In the genomic region with DNA sequence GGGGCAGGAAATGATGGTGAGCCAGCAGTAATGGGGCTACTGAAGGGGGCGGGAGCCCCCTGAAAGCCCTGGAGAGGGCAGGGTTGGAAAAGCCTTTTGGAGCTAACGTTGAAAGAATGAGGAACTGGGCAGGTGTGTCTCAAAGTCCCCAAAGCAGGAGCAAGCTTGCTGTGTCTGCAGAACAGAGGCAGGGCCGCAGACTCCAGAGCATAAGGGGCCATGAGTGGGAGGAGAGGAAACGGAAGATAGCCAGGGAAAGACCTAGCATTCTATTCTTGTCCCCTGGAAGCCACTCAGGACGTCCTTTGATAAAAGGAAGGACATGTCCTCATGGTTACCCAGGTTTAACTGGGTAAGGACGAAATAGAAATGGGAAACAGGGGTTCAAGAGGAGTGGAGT, we compare ENCODE assay signal across 13 mouse cellular contexts. TPM values are rescaled to one million over a fixed set of nuclear protein-coding genes. Genes with fewer than 3 reads are reported as not detected.
A peak's percentile ranks its signal among the peaks of the same experiment; 100 is the strongest.
DNase-seq lines count a peak whose midpoint lies in the region; ATAC-seq and TF ChIP-seq lines count a peak whose summit lies in the region.
"Had no signal": no experiment of that assay in that cellular context is flagged by ENCODE, and none has a peak within 500 bp of the region (broad histone marks: within the 10 kb centered on the region; RNA-seq: fewer than 3 reads in every experiment).

No protein-coding gene starts in this region.

- no peaks in the 10 kb centered on the region for H3K36me3 ChIP-seq in lung, embryonic 14.5 days (ENCODE audit: insufficient read depth)
- H3K36me3 ChIP-seq in heart, embryonic 12.5 days, result no peaks in the 10 kb centered on the region
- no peaks in the 10 kb centered on the region for H3K36me3 ChIP-seq in limb, embryonic 13.5 days
- H3K36me3 ChIP-seq: hindbrain, embryonic 12.5 days had no signal

- DNase-seq in heart, adult 11 months, result peak; percentile 97
- DNase-seq in heart, postnatal 25 days (ENCODE audit: low spot score), result no peak
- DNase-seq in lung, embryonic 14.5 days, result no peak
- no peak for DNase-seq in lung, postnatal 4 days
- no peak for DNase-seq in left cerebral cortex, postnatal 10 days (ENCODE audit: extremely low spot score in 1 of 2, low spot score in 2 of 2)
- no peak for DNase-seq in adrenal gland, postnatal 14 days
- DNase-seq: cerebellum, adult 9-10 months; left cerebral cortex, postnatal 4 days; spleen, adult 18-20 months had no signal

- no peak overlapping the region for H3K4me2 ChIP-seq in lung, embryonic 14.5 days
- H3K4me2 ChIP-seq in heart, embryonic 12.5 days, result peak overlapping the region; percentile 1; the same call in 1 of the 2 replicates
- no peak overlapping the region for H3K4me2 ChIP-seq in limb, embryonic 13.5 days (replicated peaks)
- H3K4me2 ChIP-seq: hindbrain, embryonic 12.5 days had no signal

- H3K27ac ChIP-seq in lung, embryonic 14.5 days (ENCODE audit: low read depth), result peak overlapping the region; percentile 46
- peak overlapping the region; percentile 51; the same call in 1 of the 2 replicates for H3K27ac ChIP-seq in heart, embryonic 12.5 days (ENCODE audit: poor library complexity, severe bottlenecking)
- H3K27ac ChIP-seq in limb, embryonic 13.5 days, result peak overlapping the region; percentile 22; the same call in 1 of the 2 replicates
- H3K27ac ChIP-seq: hindbrain, embryonic 12.5 days had no signal

- H3K9me3 ChIP-seq in lung, embryonic 14.5 days (ENCODE audit: low read depth, low read length), result no peaks in the 10 kb centered on the region
- no peaks in the 10 kb centered on the region for H3K9me3 ChIP-seq in heart, embryonic 12.5 days (replicated peaks)
- H3K9me3 ChIP-seq in limb, embryonic 13.5 days, result no peaks in the 10 kb centered on the region
- H3K9me3 ChIP-seq: hindbrain, embryonic 12.5 days had no signal

- TF ChIP-seq CTCF in lung, embryonic 14.5 days (IDR thresholded peaks at IDR 0.05; ENCODE audit: low read depth), result no peak

- 42% methylated on average over 6 of the region's 6 CpGs for WGBS in lung, embryonic 14.5 days
- 24% methylated on average over 6 of the region's 6 CpGs for WGBS in heart, embryonic 12.5 days
- WGBS in limb, embryonic 13.5 days, result 50% methylated on average over 6 of the region's 6 CpGs

- ATAC-seq in lung, embryonic 14.5 days (ENCODE audit: insufficient read depth), result no peak
- no peak for ATAC-seq in heart, embryonic 12.5 days (ENCODE audit: insufficient number of reproducible peaks, low FRiP score)
- ATAC-seq in limb, embryonic 13.5 days (ENCODE audit: low FRiP score, low read depth), result no peak

- H3K9ac ChIP-seq in lung, embryonic 14.5 days, result no peak overlapping the region; the same call in 1 of the 2 replicates
- no peak overlapping the region for H3K9ac ChIP-seq in heart, embryonic 12.5 days
- H3K9ac ChIP-seq in limb, embryonic 13.5 days, result no peak overlapping the region
- H3K9ac ChIP-seq: hindbrain, embryonic 12.5 days had no signal

- intact Hi-C loops in heart, postnatal 25 days (cut with DNase I), result no loop called here
- intact Hi-C loops in left cerebral cortex, postnatal 10 days (cut with DNase I), result no loop called here

- H3K27me3 ChIP-seq in lung, embryonic 14.5 days (ENCODE audit: insufficient read depth, low read length), result no peaks in the 10 kb centered on the region
- H3K27me3 ChIP-seq in heart, embryonic 12.5 days (replicated peaks), result 0 out of 2 replicates have a peak, but pooled peaks cover under 1% of the 10 kb centered on the region
- H3K27me3 ChIP-seq in limb, embryonic 13.5 days, result no peaks in the 10 kb centered on the region

- no peaks in the 10 kb centered on the region for H3K4me1 ChIP-seq in lung, embryonic 14.5 days (ENCODE audit: insufficient read depth)
- H3K4me1 ChIP-seq in heart, embryonic 12.5 days (replicated peaks), result peaks cover 38% of the 10 kb centered on the region
- peaks cover 11% of the 10 kb centered on the region for H3K4me1 ChIP-seq in limb, embryonic 13.5 days

- no peak overlapping the region for H3K4me3 ChIP-seq in lung, embryonic 14.5 days (ENCODE audit: low read depth, low read length)
- no peak overlapping the region for H3K4me3 ChIP-seq in heart, embryonic 12.5 days
- H3K4me3 ChIP-seq in limb, embryonic 13.5 days, result no peak overlapping the region
- H3K4me3 ChIP-seq: hindbrain, embryonic 12.5 days had no signal

RNA-seq across cellular contexts. Expression of gene Tent5b, which starts 16.7 kb away (rescaled TPM):
- 1 to 10 TPM; 2.5 to 4.0 TPM for total RNA-seq in heart, postnatal 25 days (2021)
- 0.41 and 0.42 TPM in 2 replicates for polyA plus RNA-seq in lung, embryonic 14.5 days (2014; fragmentation: Nextera tagmentation; extraction: Ambion mirVana)
- 0.88 and 1.3 TPM in 2 replicates for polyA plus RNA-seq in heart, embryonic 12.5 days (2016; fragmentation: Nextera tagmentation; extraction: Ambion mirVana)
- 0.87 and 0.92 TPM in 2 replicates for polyA plus RNA-seq in limb, embryonic 13.5 days (2015; fragmentation: Nextera tagmentation; extraction: Ambion mirVana)
- not detected for total RNA-seq in left cerebral cortex, postnatal 10 days (2021)
- 0.67 and 2.0 TPM in 2 replicates for total RNA-seq in adrenal gland, postnatal 14 days (2021)
- total RNA-seq: left cerebral cortex, postnatal 4 days had no signal

RNA-seq across cellular contexts. Expression of gene Trnp1, which starts 35.2 kb away (rescaled TPM):
- 1 to 10 TPM; 2.2 to 4.3 TPM for total RNA-seq in heart, postnatal 25 days (2021)
- 1.1 and 1.3 TPM in 2 replicates for polyA plus RNA-seq in lung, embryonic 14.5 days (2014; fragmentation: Nextera tagmentation; extraction: Ambion mirVana)
- 1.2 TPM in 2 replicates for polyA plus RNA-seq in heart, embryonic 12.5 days (2016; fragmentation: Nextera tagmentation; extraction: Ambion mirVana)
- polyA plus RNA-seq in limb, embryonic 13.5 days (2015; fragmentation: Nextera tagmentation; extraction: Ambion mirVana), result 3.3 and 3.5 TPM in 2 replicates
- 100 to 1,000 TPM; 114 to 119 TPM for total RNA-seq in left cerebral cortex, postnatal 10 days (2021)
- 4.0 and 8.6 TPM in 2 replicates for total RNA-seq in adrenal gland, postnatal 14 days (2021)

RNA-seq across cellular contexts. Expression of gene Kdf1, which starts 55.6 kb away (rescaled TPM):
- total RNA-seq in heart, postnatal 25 days (2021), result not detected
- polyA plus RNA-seq in lung, embryonic 14.5 days (2014; fragmentation: Nextera tagmentation; extraction: Ambion mirVana), result 28.0 and 31.5 TPM in 2 replicates
- polyA plus RNA-seq in heart, embryonic 12.5 days (2016; fragmentation: Nextera tagmentation; extraction: Ambion mirVana), result 0.42 and 0.78 TPM in 2 replicates
- polyA plus RNA-seq in limb, embryonic 13.5 days (2015; fragmentation: Nextera tagmentation; extraction: Ambion mirVana), result 8.6 and 10.3 TPM in 2 replicates
- total RNA-seq in left cerebral cortex, postnatal 10 days (2021), result under 1 TPM in 1 of 2 experiments, not detected in 1; 0.47 TPM
- total RNA-seq in adrenal gland, postnatal 14 days (2021), result 1.8 and 2.0 TPM in 2 replicates
- total RNA-seq: megakaryocyte-erythroid progenitor cell, adult 5-6 weeks had no signal

Comparison
In these comparisons a context has a peak if more than half of its experiments do, and no peak if none do; other contexts are left out.
1. RNA of gene Trnp1, which starts 35.2 kb away (total RNA-seq): 114 to 119 TPM in left cerebral cortex, postnatal 10 days; 2.2 to 4.3 TPM in heart, postnatal 25 days and 4.0 to 8.6 TPM in adrenal gland, postnatal 14 days; every median in the first group is over 10 times any median in the second.
2. Peak in every context shown above with its lines, with median percentiles within 50 percentile points of each other: H3K27ac ChIP-seq.